Mouse (Mus musculus): Measurements from ENCODE around the gene BC030870.

BC030870 gene

DNA sequence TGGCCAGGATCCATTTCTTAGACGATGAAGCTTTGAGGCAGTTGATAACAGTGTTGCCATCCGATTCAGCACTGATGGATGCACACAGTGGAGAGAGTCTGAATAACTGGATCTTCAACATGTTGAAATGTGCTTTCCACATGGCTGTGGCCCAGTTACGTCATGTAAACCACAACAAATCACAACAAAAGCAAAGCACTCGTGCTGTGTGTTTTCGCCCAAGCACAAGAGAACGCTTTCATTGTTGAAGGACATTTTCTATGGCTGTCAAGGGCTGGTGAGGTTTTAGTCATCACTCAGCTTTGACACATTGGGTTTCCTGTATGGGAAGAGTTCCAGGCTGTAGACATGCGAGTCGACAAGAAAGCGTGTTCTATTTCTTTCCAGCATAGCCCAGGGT is 48.6 kb downstream of the BC030870 start:
- no peak for DNase-seq (ENCODE audit: low read depth, low spot score)

DNA sequence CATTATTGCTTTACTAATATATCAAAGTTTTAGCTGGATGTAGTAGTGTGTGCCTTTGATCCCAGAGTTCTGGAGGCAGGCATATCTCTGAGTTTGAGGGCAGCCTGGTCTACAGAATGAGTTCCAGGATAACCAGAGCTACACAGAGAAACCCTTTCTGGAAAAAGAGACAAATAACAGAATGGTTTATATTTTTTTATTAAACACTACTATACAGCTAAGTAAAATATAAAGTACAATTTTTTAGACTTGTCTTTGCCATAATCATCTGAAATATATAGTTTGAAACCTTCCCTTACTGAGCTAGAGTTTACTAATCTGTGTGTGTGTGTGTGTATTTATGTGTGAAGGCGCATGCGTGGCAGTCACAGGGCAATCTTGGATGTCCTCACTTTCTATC is 54.6 kb downstream of the BC030870 start, which contains the start of gene Gm10663:
Gene Gm10663 (plus strand): TSS at position 301 of the 400 bp plus-strand sequence.
- DNase-seq (ENCODE audit: low read depth, low spot score) = no peak

DNA sequence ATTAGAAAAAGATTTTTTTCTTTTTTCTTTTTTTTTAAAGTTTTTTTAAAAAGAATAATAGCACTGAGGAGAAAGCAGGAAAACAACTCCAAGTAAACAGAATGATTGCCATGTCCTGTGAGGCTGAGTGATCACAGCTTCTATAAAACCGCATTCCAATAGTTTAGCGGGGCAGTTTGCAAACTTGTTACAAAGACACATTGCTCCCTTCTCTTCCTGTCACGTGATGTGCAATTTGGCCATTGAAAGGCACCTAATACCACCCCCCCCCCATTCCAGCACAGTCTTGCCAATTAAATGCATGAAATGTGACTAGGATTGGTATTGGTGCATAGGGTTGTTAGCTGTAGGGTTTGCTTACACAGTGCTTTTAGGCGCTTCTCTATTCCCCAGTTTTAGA is 58.4 kb downstream of the BC030870 start:
- no peak for DNase-seq (ENCODE audit: low read depth, low spot score)

GRCm38 (mm10) chr8:65068473-65068819 is 60.9 kb downstream of the BC030870 start:
- no peak for DNase-seq (ENCODE audit: low read depth, low spot score)

DNA sequence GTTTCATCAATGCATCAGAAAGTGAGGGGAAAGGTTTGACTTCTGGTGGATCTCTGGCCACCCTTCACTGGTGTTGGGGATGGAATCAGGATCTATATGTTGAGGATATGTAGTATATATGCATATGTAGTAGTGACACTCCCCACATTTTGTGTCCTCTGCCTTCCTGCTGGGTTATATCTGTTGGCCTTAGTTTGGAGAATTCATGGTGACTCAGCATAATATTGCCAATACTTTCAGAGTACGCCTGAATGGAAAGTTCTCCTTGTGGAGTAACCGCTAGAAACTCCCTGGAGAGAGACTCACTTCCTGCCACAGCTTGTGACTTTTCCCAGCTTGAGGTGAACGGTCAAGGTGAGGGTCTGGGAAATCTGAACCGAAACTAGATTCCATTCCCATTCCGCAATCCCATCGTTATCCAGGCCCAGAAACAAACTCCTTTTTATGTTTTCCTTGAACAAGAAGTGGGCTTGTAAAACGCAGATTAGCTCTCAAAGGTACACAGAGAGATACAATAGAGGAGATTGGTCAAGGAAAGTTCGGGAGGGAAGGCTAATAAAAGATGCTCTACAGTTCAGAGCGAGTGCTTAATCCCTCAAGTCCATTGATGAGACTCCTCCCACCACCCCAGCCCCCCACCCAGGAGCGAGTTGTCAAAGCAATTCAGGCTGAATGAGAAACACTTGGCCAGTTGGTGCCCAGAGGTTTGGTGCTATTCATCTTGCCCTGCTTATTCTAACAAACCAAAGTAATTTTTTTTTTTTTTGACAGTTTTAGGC is 61.5 kb downstream of the BC030870 start:
- no peak for DNase-seq (ENCODE audit: low read depth, low spot score)

DNA sequence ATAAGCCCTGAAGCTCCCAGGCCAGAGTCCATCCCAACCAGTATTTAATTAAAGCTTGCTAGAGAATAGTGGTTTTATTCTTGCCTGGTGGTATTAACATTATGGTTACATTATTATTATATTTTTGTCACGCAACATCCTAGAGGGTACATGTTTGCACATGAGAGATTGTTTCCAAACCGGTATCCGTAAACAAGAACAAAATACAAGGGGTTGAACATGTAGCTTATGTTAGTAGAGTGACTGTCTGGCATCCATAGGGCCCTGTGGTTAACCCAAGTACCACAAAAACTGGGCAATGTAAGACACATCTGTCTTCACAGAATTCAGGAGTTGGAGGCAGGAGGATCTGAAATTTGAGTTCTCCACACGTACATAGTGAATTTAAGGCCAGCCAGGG is 62.3 kb downstream of the BC030870 start:
- no peak for DNase-seq (ENCODE audit: low read depth, low spot score)

DNA sequence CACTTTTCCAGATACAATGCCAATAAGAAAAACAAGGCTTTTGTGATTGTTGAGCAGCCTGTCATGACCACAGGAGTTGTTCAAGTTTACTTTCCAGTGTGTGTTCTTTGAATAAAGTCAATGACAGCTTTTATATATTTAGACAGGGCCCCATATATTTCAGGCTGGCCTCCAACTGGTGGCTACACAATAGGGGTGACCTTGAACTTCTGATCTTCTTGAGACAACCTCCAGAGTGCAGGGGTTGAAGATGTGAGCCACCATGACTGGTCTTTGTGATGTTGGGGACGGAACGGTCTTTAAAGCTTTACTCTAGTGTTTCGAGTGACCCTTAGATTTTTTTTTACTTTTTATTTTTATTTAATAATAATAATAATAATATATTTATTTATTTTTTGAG is 63.7 kb downstream of the BC030870 start:
- DNase-seq (ENCODE audit: low read depth, low spot score) = no peak

DNA sequence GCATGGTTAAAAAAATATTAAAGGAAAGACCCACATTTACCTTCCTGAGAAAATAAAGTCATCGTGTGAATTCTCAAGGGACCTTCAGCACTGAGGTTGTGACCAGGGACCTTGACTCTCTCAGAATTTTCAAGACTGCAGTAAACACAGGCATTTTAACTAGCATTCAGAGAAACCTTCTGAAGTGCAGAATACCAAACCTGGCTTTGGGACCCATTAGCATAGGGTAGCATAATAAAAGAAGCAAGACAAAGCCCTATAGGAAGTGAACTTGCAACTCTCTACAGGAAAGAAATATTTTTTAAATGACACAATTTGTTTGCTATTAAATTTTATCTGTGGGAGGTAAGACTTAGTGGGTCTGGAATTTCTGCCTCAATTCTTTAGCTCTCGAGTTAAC is 65.3 kb downstream of the BC030870 start:
- no peak for DNase-seq (ENCODE audit: low read depth, low spot score)

DNA sequence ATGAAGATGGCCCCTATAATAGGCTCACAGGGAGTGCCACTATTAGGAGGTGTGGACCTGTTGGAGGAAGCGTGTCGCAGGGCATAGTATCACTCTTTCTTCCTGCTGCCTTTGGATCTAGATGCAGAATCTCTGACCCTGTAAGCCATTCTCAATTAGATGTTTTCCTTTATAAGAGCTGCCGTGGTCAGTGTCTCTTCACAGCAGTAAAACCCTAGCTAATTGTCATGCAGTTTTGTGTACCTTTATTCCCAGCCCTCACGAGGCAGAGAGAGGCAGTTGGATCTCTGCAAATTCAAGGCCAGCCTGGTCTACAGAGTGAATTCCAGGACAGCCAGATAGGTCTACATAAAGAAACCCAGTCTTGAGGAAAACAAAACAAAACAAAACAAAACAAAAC is 67.2 kb downstream of the BC030870 start:
- no peak for DNase-seq (ENCODE audit: low read depth, low spot score)

- DNase-seq (ENCODE audit: low read depth, low spot score) = no peak
Observed at GRCm38 (mm10) chr8:65056722-65057121, 72.6 kb downstream of the BC030870 start.

GRCm38 (mm10) chr8:65053968-65054367 is 75.4 kb downstream of the BC030870 start:
- DNase-seq (ENCODE audit: low read depth, low spot score) = peak; percentile 85

DNA sequence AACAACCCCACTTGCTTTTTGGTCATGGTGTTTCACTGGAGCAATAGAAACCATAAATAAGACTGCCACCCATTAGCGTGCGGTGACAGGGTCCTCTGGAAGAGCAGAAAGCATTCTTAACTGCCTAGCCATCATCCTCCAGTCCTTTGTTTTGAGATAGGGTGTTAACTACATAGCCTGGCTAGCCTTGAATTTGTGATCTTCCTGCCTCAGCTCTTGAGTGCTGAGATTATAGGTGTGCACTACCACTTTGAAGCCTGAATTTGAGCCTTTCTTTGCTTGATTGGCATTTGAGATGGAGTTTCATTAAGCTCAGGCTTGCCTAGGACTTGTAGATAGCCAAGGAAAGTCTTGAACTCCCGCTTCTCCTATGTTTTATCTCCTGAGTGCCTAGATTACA is 75.8 kb downstream of the BC030870 start:
- DNase-seq (ENCODE audit: low read depth, low spot score) = no peak

GRCm38 (mm10) chr8:65047801-65048200 is 81.6 kb downstream of the BC030870 start:
- DNase-seq (ENCODE audit: low read depth, low spot score) = no peak

DNA sequence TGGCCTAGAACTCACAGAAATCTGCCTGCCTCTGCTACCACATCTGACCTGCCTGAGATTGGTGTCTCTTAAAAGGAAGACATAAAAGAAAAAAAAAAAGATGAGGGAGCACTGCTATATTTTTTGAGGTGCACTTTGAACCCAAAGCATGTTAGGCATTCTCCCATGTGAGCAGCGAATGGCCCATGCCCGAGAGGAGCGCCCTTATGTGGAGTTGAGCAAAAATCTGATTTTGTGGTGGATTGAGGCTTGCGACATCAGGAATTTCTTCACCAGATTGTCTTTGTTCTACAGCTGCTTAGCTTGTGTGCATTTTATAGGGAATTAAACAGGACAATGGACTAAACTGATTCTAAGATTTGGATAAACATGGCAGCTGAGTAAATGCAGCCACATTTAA is 82.2 kb downstream of the BC030870 start:
- no peak for DNase-seq (ENCODE audit: low read depth, low spot score)

DNA sequence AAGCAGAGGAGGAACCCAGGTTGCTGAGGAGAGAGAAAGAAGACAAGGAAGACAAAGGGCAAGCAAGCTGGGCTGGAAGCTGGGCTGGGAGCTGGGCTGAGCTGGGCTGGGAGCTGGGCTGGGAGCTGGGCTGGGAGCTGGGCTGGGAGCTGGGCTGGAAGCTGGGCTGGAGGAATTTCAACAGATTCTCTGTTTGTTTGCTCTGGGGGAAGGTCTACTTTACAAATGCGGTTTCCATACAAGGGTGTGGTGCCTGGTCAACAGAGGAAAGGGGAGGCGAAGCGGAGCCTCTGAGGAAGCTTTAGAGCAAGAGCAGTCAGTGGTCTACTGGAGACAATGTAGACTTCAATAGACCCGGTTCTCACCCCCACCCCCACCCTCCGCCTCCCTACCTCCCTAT is 82.8 kb downstream of the BC030870 start:
- no peak for DNase-seq (ENCODE audit: low read depth, low spot score)

DNA sequence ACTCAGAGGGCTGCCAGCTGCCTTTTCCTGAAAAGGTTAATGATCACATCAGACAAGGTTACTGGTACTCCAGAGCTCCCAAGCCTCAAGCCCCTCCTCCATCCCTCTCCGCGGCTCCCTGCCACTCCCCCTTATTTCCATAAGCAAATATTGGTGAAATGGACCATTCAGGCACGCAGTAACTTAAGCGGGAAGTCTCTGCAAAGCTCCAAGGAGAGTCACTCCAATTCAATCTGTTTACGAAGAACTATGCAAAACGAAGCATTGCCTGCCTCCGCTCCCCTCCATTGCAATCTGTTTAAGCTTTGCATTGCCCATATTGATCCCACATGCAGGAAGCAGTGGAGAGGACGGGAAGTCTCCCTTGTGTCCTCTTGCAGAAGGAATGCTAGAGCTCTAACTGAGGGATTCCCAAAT is 92.2 kb downstream of the BC030870 start, which contains the start of gene Apela:
Gene Apela (minus strand): TSS at position 220 of the 417 bp plus-strand sequence.
- peak; percentile 69 for DNase-seq (ENCODE audit: low read depth, low spot score)

Measured in forelimb bud, embryonic 11.5 days (tissue).